Mouse (Mus musculus) layer of hippocampus, adult 9-10 months (tissue): ENCODE results near the gene Ptafr.

Source experiments
- DNase-seq: peaks from one replicate; pipeline ENCODE4 v3.0.0; 2022; ENCODE audit warnings: low spot score

Gene Ptafr

DNA sequence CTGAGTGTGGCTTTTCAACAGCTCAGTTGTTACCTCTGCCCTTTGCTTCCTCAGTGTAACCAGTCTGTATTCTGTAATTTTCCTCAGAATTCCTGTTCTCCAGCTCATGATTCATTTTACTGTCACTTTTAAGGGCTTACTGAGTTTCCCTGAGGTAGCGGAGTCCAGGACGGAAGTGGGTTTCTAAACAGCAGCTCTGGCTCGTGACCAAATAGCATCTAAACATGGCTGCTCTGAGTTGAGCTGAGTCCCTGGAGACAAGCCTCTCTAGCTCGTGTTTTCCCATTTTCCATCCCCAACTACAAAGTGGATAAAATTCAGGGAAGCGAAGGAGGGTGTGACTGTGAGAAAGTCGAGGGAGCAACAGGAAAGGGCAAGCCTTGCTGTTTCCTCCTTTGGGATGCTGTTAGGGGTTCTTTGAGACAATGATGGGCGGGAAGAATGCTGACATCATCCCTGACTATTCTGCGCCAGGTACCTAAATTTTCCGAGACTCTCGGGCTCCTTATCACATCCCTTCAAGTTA is 55.0 kb downstream of the Ptafr start:
- no peak for DNase-seq

- DNase-seq, result no peak
These were observed 56.3 kb downstream of the Ptafr start for GRCm38 (mm10) chr4:132620134-132620533.

- DNase-seq, result no peak
These were observed 57.6 kb downstream of the Ptafr start for GRCm38 (mm10) chr4:132621287-132622068.

DNA sequence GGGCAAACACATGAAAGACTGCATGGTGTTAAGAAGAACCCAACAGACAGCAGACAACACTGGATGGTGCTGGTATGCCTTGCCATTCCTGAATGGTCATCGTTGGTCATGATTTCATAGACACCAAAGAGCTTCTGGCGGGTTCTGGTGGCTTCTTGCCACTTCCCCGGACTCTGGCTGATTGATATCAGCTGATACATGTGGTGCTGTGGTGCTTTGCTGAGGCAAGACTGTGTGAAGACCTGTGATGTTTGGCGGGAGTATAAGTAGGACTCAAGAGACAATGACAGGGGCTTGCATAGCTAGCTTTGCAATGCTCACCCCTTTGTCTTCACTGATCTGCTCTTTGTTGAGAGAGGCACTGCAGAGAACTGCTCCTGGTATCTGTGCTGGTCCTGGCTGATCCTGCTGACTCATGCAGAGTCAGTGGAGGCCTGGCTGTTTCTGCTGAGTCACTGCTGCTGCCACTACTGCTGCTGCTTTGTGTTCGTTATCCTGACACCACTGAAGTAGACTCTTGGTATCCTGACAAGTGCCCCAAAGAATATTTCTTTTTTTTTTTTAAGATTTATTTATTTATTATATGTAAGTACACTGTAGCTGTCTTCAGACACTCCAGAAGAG is 60.3 kb downstream of the Ptafr start:
- DNase-seq, result no peak

DNA sequence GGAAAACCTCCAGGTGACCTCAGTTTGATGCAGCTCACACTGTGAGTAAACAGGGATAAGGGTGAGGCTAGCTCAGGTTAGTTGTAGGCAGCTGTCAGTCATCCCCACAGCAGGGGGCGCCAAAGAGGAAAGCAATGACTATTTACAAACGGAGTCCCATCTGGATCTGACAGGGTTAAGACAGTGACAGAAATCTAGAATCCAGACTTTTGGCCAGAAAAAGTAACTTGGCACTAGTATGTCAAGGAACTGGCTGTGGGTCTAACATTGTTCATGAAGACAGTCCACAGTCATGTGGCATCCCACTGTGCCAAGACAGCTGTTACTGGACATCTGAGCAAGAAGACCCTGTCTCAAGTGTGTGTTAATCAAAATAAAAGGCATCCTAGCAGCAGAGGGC is 65.0 kb downstream of the Ptafr start:
- DNase-seq, result no peak
